Mouse (Mus musculus) subcutaneous adipose tissue, adult 2 months (tissue): ENCODE results near the gene Sod2. TPM values are rescaled to one million over a fixed set of nuclear protein-coding genes. Genes with fewer than 3 reads are reported as not detected.

ENCODE experiments used
- polyA plus RNA-seq: library from polyadenylated mRNA; depleted of rRNA; stranded (reverse); fragments of >200 nt; gene quantifications from 2 replicates; pipeline ENCODE4 v1.2.3, GENCODE M21; 2012; ENCODE audit warnings: low replicate concordance; rRNA removed

The Sod2 gene
- polyA plus RNA-seq: 317 and 641 TPM in 2 replicates

DNA sequence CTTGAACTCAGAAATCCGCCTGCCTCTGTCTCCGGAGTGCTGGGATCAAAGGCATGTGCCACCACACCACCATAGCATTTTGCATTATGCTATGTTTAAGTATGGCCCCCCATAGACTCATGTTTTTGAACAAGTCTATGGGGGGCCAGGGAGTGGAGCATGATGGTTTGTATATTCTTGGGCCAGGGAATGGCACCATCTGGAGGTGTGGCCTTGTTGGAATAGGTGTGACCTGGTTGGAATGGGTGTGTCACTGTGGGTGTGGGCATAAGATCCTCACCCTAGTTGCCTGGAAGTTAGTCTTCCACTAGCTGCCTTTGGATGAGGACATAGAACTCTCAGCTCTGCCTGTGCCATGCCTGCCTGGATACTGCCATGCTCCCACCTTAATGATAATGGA is at the start of gene Sod2:
Sod2 (plus strand) TSS at position 301 of the 400 bp plus-strand sequence.

DNA sequence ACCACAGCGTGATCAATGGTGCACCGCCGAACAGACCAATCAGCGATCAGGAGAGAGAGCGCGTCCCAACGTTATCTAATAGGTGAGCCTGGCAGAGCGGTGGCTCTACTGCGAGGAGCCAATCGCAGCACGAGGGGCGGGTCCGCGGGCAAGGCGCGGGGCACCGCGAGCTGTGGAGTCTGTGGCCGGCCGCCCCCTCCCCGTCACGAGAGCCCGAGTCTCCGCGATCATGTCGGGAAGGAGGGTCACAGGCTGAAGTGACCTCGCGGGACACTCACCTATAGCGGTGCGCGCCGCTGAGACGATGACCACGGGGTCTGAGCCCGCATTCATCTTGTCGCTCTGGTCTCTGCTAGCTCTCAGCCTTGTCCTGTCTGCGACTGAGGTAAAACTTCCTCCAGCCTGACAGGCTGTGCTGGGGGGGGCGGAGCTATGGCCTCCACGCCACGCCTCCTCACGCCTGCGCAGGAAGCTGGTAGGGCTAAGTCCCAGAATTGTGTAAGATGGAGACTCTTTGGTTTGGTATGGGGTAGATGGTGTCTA is 46.2 kb upstream of the Sod2 start, which contains the start of gene Acat2:
Acat2 (minus strand) TSS at position 417 of the 543 bp plus-strand sequence.

GRCm38 (mm10) chr17:12994069-12994468 is 12.6 kb upstream of the Sod2 start, which contains the start of gene Wtap:
Gene Wtap (minus strand): TSS chr17:12994169.

DNA sequence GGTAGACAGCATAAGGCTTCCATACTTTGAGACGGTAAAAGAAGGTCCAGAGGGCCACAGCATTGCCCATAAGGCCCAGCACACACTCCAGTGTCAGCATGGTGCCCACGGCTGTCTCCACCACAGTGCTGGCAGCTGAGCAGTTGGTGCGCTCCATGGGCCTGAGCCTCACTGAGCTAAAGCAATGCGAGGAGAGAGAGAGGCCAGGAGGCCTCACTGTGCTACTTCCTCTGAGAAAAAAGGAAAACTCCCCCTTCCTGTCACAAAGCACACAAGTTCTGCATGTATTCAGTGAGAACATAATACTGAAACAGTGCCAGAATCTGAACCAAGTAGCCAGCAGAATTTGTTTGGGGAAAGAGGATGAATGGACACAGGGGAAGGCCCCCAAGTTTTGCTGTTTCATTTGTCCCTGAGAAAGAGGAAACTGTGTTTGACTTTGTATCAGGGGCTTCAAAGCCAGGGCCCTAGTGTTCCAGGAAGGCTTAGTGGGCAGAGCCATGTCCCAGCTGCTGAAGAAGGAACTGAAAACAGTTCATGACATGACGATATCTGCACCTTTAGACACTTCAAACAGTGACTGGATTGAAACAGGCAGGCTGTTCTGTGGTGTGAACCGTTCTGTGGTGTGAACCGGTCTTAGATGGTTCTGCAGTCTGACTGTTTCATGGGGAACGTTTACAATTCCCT is 45.6 kb downstream of the Sod2 start, which contains the start of gene Gpr31b:
Gpr31b (minus strand) TSS at position 173 of the 690 bp plus-strand sequence.

GRCm38 (mm10) chr17:13060804-13061203 is 54.2 kb downstream of the Sod2 start, which contains the start of gene Tcp10b:
Gene Tcp10b (plus strand): TSS chr17:13061104.

Other genes with a start within 250 kb of the Sod2 start
- 26.6 and 48.4 TPM in 2 replicates for gene Igf2r, start 237.2 kb upstream of the Sod2 start, polyA plus RNA-seq
- gene Mas1, start 138.7 kb upstream of the Sod2 start, polyA plus RNA-seq: 0.13 and 1.8 TPM in 2 replicates
- gene Mrgprh, start 130.8 kb upstream of the Sod2 start, polyA plus RNA-seq: 0.73 and 1.2 TPM in 2 replicates
- gene Pnldc1, start 96.6 kb upstream of the Sod2 start, polyA plus RNA-seq: 4.1 and 19.7 TPM in 2 replicates
- gene Tcp1, start 91.1 kb upstream of the Sod2 start, polyA plus RNA-seq: 64.6 and 97.5 TPM in 2 replicates
- 31.6 and 34.9 TPM in 2 replicates for gene Mrpl18, start 90.5 kb upstream of the Sod2 start, polyA plus RNA-seq
- gene Acat3, start 66.2 kb upstream of the Sod2 start, polyA plus RNA-seq: 0.42 and 0.85 TPM in 2 replicates
- gene Acat2, start 46.1 kb upstream of the Sod2 start, polyA plus RNA-seq: 45.2 and 66.0 TPM in 2 replicates
- 17.7 and 22.8 TPM in 2 replicates for gene Wtap, start 12.7 kb upstream of the Sod2 start, polyA plus RNA-seq
- 0.09 and 0.59 TPM in 2 replicates for gene Gpr31b, start 45.5 kb downstream of the Sod2 start, polyA plus RNA-seq
- gene Tcp10b, start 54.3 kb downstream of the Sod2 start, polyA plus RNA-seq: 0.09 and 0.22 TPM in 2 replicates
- gene Unc93a, start 125.0 kb downstream of the Sod2 start, polyA plus RNA-seq: 0.15 and 0.19 TPM in 2 replicates
- gene Smok2a, start 214.3 kb downstream of the Sod2 start, polyA plus RNA-seq: not detected in 2 replicates
- not detected in 2 replicates for gene Smok2b, start 223.4 kb downstream of the Sod2 start, polyA plus RNA-seq